Mouse (Mus musculus) hindbrain, embryonic 13.5 days (tissue): ENCODE data around the gene Pxk. TPM values are rescaled to one million over a fixed set of nuclear protein-coding genes. Genes with fewer than 3 reads are reported as not detected.

Experiments
- ATAC-seq: fragments of 200-750 bp; cut with Nextera tagmentation; 2 replicates; pipeline ENCODE4 v1.8.0; 2017; ENCODE audit warnings: moderate TSS enrichment; ENCODE audit not compliant: low FRiP score
- H3K27ac ChIP-seq: fragments of 300-500 bp; sonication (generic); 2 replicates; pipeline ENCODE4 v1.5.1; 2015; ENCODE audit warnings: inconsistent platforms, mild to moderate bottlenecking, moderate library complexity
- H3K27me3 ChIP-seq: fragments of 300-500 bp; sonication (generic); 2 replicates; pipeline ENCODE4 v1.6.1; 2015; ENCODE audit warnings: mild to moderate bottlenecking, inconsistent platforms
- H3K36me3 ChIP-seq: fragments of 300-500 bp; sonication (generic); 2 replicates; pipeline ENCODE4 v1.6.1; 2015; ENCODE audit warnings: mild to moderate bottlenecking, inconsistent platforms
- H3K4me1 ChIP-seq: fragments of 300-500 bp; sonication (generic); replicated peaks from 2 replicates; pipeline ENCODE4 v1.6.1; 2015; ENCODE audit warnings: inconsistent platforms
- H3K4me2 ChIP-seq: fragments of 300-500 bp; sonication (generic); 2 replicates; pipeline ENCODE4 v1.6.1; 2015; ENCODE audit warnings: inconsistent platforms, mild to moderate bottlenecking, moderate library complexity
- H3K4me3 ChIP-seq: fragments of 300-500 bp; sonication (generic); 2 replicates; pipeline ENCODE4 v1.5.1; 2015; ENCODE audit warnings: mild to moderate bottlenecking, inconsistent platforms
- H3K9ac ChIP-seq: fragments of 300-500 bp; sonication (generic); 2 replicates; pipeline ENCODE4 v1.6.1; 2015; ENCODE audit warnings: mild to moderate bottlenecking, inconsistent platforms
- H3K9me3 ChIP-seq: fragments of 300-500 bp; sonication (generic); 2 replicates; pipeline ENCODE4 v1.6.1; 2016; ENCODE audit warnings: inconsistent platforms
- WGBS: fragments of 180-500 bp; shearing (Covaris S2); methylation state at CpG from one replicate; pipeline ENCODE4 v1.1.7; 2015; 5-methylcytosine and 5-hydroxymethylcytosine counted together
- polyA plus RNA-seq: library from polyadenylated mRNA; unstranded; fragments of >200 nt; fragmentation: Nextera tagmentation; extraction: Ambion mirVana; gene quantifications from 2 replicates; pipeline ENCODE4 v1.2.1, GENCODE M21; 2015

Gene Pxk
- polyA plus RNA-seq, 1 experiment from 2014 or later = 61.4 TPM

GRCm38 (mm10) chr14:8191331-8191965 lies 93.4 kb downstream of the Pxk start:
- no peak overlapping the region for H3K27ac ChIP-seq
- H3K4me1 ChIP-seq = no peaks in the 10 kb centered on the region
- 80% methylated on average over 12 of the region's 12 CpGs for WGBS
- no peaks in the 10 kb centered on the region for H3K27me3 ChIP-seq
- no peak overlapping the region for H3K4me3 ChIP-seq
- no peaks in the 10 kb centered on the region for H3K9me3 ChIP-seq
- H3K4me2 ChIP-seq = no peak overlapping the region
- no peak overlapping the region for H3K9ac ChIP-seq
- no peak for ATAC-seq
- H3K36me3 ChIP-seq = no peaks in the 10 kb centered on the region

- Histone ChIP-seq H3K27me3 (no peaks in the 10 kb centered on the region), H3K9ac (no peak overlapping the region), H3K36me3 (no peaks in the 10 kb centered on the region), H3K9me3 (no peaks in the 10 kb centered on the region), H3K4me2 (no peak overlapping the region), H3K4me3 (no peak overlapping the region), H3K4me1 (no peaks in the 10 kb centered on the region), H3K27ac (no peak overlapping the region)
- ATAC-seq = no peak
- 94% methylated on average over 6 of the region's 6 CpGs for WGBS
Measured at GRCm38 (mm10) chr14:8192727-8193126, 94.7 kb downstream of the Pxk start.

- no peak for ATAC-seq
- no peaks in the 10 kb centered on the region for H3K36me3 ChIP-seq
- 83% methylated on average over 5 of the region's 5 CpGs for WGBS
- H3K4me2 ChIP-seq = no peak overlapping the region
- no peak overlapping the region for H3K9ac ChIP-seq
- H3K27ac ChIP-seq = no peak overlapping the region
- H3K27me3 ChIP-seq = no peaks in the 10 kb centered on the region
- H3K4me1 ChIP-seq = no peaks in the 10 kb centered on the region
- no peaks in the 10 kb centered on the region for H3K9me3 ChIP-seq
- H3K4me3 ChIP-seq = no peak overlapping the region
Measured at GRCm38 (mm10) chr14:8200769-8201168, 102.8 kb downstream of the Pxk start.

- Histone ChIP-seq H3K27ac (no peak overlapping the region), H3K9ac (no peak overlapping the region), H3K27me3 (no peaks in the 10 kb centered on the region), H3K4me3 (no peak overlapping the region), H3K4me2 (no peak overlapping the region), H3K4me1 (no peaks in the 10 kb centered on the region), H3K36me3 (no peaks in the 10 kb centered on the region), H3K9me3 (no peaks in the 10 kb centered on the region)
- no peak for ATAC-seq
- 87% methylated on average over 3 of the region's 3 CpGs for WGBS
Measured at GRCm38 (mm10) chr14:8201715-8202114, 103.7 kb downstream of the Pxk start.

- no peaks in the 10 kb centered on the region for H3K9me3 ChIP-seq
- 56% methylated on average over 9 of the region's 9 CpGs for WGBS
- no peak overlapping the region for H3K27ac ChIP-seq
- H3K27me3 ChIP-seq = no peaks in the 10 kb centered on the region
- no peak overlapping the region for H3K9ac ChIP-seq
- H3K4me2 ChIP-seq = no peak overlapping the region
- no peak overlapping the region for H3K4me3 ChIP-seq
- peaks cover 6% of the 10 kb centered on the region for H3K4me1 ChIP-seq
- H3K36me3 ChIP-seq = no peaks in the 10 kb centered on the region
- ATAC-seq = no peak
Measured at GRCm38 (mm10) chr14:8206179-8206910, 108.3 kb downstream of the Pxk start.

- Histone ChIP-seq H3K36me3 (no peaks in the 10 kb centered on the region), H3K4me3 (no peak overlapping the region), H3K9me3 (no peaks in the 10 kb centered on the region), H3K27me3 (no peaks in the 10 kb centered on the region), H3K9ac (no peak overlapping the region), H3K4me1 (peaks cover 6% of the 10 kb centered on the region), H3K4me2 (no peak overlapping the region), H3K27ac (no peak overlapping the region)
- 14% methylated on average over 5 of the region's 5 CpGs for WGBS
- ATAC-seq = no peak; the same call in 1 of the 2 replicates
Measured at GRCm38 (mm10) chr14:8207105-8207504, 109.1 kb downstream of the Pxk start.

- H3K27ac ChIP-seq = no peak overlapping the region
- H3K36me3 ChIP-seq = no peaks in the 10 kb centered on the region
- no peaks in the 10 kb centered on the region for H3K27me3 ChIP-seq
- H3K4me3 ChIP-seq = no peak overlapping the region
- no peaks in the 10 kb centered on the region for H3K9me3 ChIP-seq
- ATAC-seq = no peak
- no peak overlapping the region for H3K9ac ChIP-seq
- peaks cover 6% of the 10 kb centered on the region for H3K4me1 ChIP-seq
- H3K4me2 ChIP-seq = no peak overlapping the region
- WGBS = 42% methylated on average over 5 of the region's 5 CpGs
Measured at GRCm38 (mm10) chr14:8207543-8207942, 109.5 kb downstream of the Pxk start.

- H3K36me3 ChIP-seq = no peaks in the 10 kb centered on the region
- no peak overlapping the region for H3K4me2 ChIP-seq
- H3K27ac ChIP-seq = no peak overlapping the region
- no peaks in the 10 kb centered on the region for H3K9me3 ChIP-seq
- H3K4me3 ChIP-seq = no peak overlapping the region
- ATAC-seq = no peak
- no peak overlapping the region for H3K9ac ChIP-seq
- peaks cover 9% of the 10 kb centered on the region for H3K4me1 ChIP-seq
- WGBS = 66% methylated on average over 3 of the region's 3 CpGs
- no peaks in the 10 kb centered on the region for H3K27me3 ChIP-seq
Measured at GRCm38 (mm10) chr14:8208876-8209275, 110.9 kb downstream of the Pxk start.

- no peaks in the 10 kb centered on the region for H3K36me3 ChIP-seq
- H3K9me3 ChIP-seq = no peaks in the 10 kb centered on the region
- peaks cover 13% of the 10 kb centered on the region for H3K4me1 ChIP-seq
- H3K27ac ChIP-seq = no peak overlapping the region
- 73% methylated on average over 2 of the region's 2 CpGs for WGBS
- no peak overlapping the region for H3K9ac ChIP-seq
- H3K4me2 ChIP-seq = no peak overlapping the region
- H3K4me3 ChIP-seq = no peak overlapping the region
- ATAC-seq = no peak
- H3K27me3 ChIP-seq = no peaks in the 10 kb centered on the region
Measured at GRCm38 (mm10) chr14:8209896-8210295, 111.9 kb downstream of the Pxk start.

GRCm38 (mm10) chr14:8212996-8213395 lies 115.0 kb downstream of the Pxk start:
- peaks cover 22% of the 10 kb centered on the region for H3K27me3 ChIP-seq
- peaks cover 24% of the 10 kb centered on the region for H3K4me1 ChIP-seq
- H3K9me3 ChIP-seq = no peaks in the 10 kb centered on the region
- H3K27ac ChIP-seq = no peak overlapping the region
- 69% methylated on average over 2 of the region's 2 CpGs for WGBS
- H3K4me3 ChIP-seq = no peak overlapping the region
- no peak overlapping the region for H3K9ac ChIP-seq
- H3K36me3 ChIP-seq = no peaks in the 10 kb centered on the region
- no peak for ATAC-seq
- no peak overlapping the region for H3K4me2 ChIP-seq

GRCm38 (mm10) chr14:8213803-8214224 lies 115.8 kb downstream of the Pxk start, which contains the start of gene Kctd6:
Gene Kctd6 (plus strand): TSS chr14:8214140.
- WGBS = under 1% methylated on average over 23 of the region's 49 CpGs
- H3K4me3 ChIP-seq = peak within 1 kb of the TSS; percentile 66
- H3K27ac ChIP-seq = peak within 1 kb of the TSS; percentile 91

More at GRCm38 (mm10) chr14:8213803-8214224, 115.8 kb downstream of the Pxk start, which contains the start of gene Kctd6:
- peak within 1 kb of the TSS; percentile 81 for H3K4me2 ChIP-seq
- H3K4me1 ChIP-seq = peaks cover 32% of the 10 kb centered on the region
- ATAC-seq = peak; percentile 97
- peak within 1 kb of the TSS; percentile 84 for H3K9ac ChIP-seq
- peaks cover 26% of the 10 kb centered on the region for H3K27me3 ChIP-seq
- no peaks in the 10 kb centered on the region for H3K36me3 ChIP-seq
- H3K9me3 ChIP-seq = no peaks in the 10 kb centered on the region
